Mouse (Mus musculus): ENCODE results near the gene Mpp3.

- TF ChIP-seq CTCF (IDR thresholded peaks at IDR 0.05; ENCODE audit: low read depth): no peak
- TF ChIP-seq EP300 (optimal IDR thresholded peaks at IDR 0.05): no peak
These were observed 9.5 kb upstream of the Mpp3 start for GRCm38 (mm10) chr11:102037789-102038188.

Measured in stomach, postnatal 0 days (tissue).